Comparison of ENCODE assay signal across 8 mouse cellular contexts in the genomic region with DNA sequence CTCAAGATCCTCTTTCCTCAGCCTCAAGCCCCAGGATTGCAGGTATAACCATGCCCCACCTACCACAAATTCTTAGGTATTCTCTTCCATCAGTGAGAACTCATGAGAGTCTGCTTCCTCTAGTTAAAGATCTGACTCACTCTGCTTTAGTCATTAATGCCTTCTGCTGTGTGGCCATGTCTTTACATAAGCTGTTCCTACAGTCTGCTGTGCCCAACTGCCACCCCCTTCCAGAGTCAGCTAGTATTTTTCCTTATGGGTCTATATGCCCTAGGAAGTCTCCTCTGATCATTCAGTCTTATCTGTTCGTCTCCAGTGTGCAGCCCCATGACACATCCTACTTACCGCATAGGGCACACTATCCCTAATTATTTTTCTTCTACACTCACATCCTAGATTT.
"Had no signal": no experiment of that assay in that cellular context is flagged by ENCODE, and none has a peak within 500 bp of the region (broad histone marks: within the 10 kb centered on the region; RNA-seq: fewer than 3 reads in every experiment).

No protein-coding gene starts in this region.

- DNase-seq: kidney, adult 11 months; kidney, adult 9 months; kidney, postnatal 36 days; lung, embryonic 14.5 days; right cerebral cortex, postnatal 4 days; spleen, adult 18-20 months; thymus, adult 2 months; thymus, postnatal 25 days had no signal
